Mouse (Mus musculus) MEL (cell line): ENCODE measurements around the gene Lypd5. TPM values are rescaled to one million over a fixed set of nuclear protein-coding genes. Genes with fewer than 3 reads are reported as not detected.

Source experiments
- DNase-seq: peaks from one replicate; pipeline ENCODE4 v3.0.0; 2011; ENCODE audit warnings: low read depth, low spot score
- H3K27ac ChIP-seq: 2 replicates; pipeline ENCODE4 v1.5.1; 2012; ENCODE audit warnings: low read depth, mild to moderate bottlenecking, control low read depth, low read length, moderate library complexity; ENCODE audit not compliant: control insufficient read depth
- H3K27me3 ChIP-seq, 2 experiments: fragments of 150-350 bp in 1 of 2; sonication (generic) in 1 of 2; 2 replicates each; pipeline ENCODE4 v1.6.1; 2012; ENCODE audit warnings: low read length in 2 of 2, mild to moderate bottlenecking in 2 of 2, improper control_type of control experiment in 1 of 2, moderate library complexity in 1 of 2; ENCODE audit not compliant: insufficient read depth in 2 of 2, control insufficient read depth in 1 of 2
- H3K36me3 ChIP-seq, 2 experiments: 2 replicates each; pipeline ENCODE4 v1.6.1; 2012 to 2014; ENCODE audit warnings: low read length in 2 of 2, improper control_type of control experiment in 1 of 2, inconsistent platforms in 1 of 2, mild to moderate bottlenecking in 1 of 2; ENCODE audit not compliant: insufficient read depth in 2 of 2, control insufficient read depth in 1 of 2
- H3K4me1 ChIP-seq, 2 experiments: fragments of 150-350 bp in 1 of 2; sonication (generic) in 1 of 2; 2 replicates each; pipeline ENCODE4 v1.6.1; 2012; ENCODE audit warnings: low read length in 2 of 2, improper control_type of control experiment in 1 of 2, mild to moderate bottlenecking in 1 of 2; ENCODE audit not compliant: insufficient read depth in 2 of 2, control insufficient read depth in 1 of 2
- H3K4me3 ChIP-seq, 2 experiments: fragments of 150-350 bp in 1 of 2; sonication (generic) in 1 of 2; 2 replicates each; pipeline ENCODE4 v1.5.1; 2012; ENCODE audit warnings: low read depth in 2 of 2, low read length in 2 of 2, mild to moderate bottlenecking in 2 of 2, moderate library complexity in 2 of 2, control low read depth in 1 of 2, improper control_type of control experiment in 1 of 2; ENCODE audit not compliant: control insufficient read depth in 1 of 2, insufficient read depth in 1 of 2
- H3K79me2 ChIP-seq: 2 replicates; pipeline ENCODE4 v1.6.1; 2012; ENCODE audit warnings: mild to moderate bottlenecking, low read length, moderate library complexity; ENCODE audit not compliant: control insufficient read depth, poor library complexity, insufficient read depth
- H3K9ac ChIP-seq: 2 replicates; pipeline ENCODE4 v1.6.1; 2012; ENCODE audit warnings: low read depth, mild to moderate bottlenecking, control low read depth, low read length, moderate library complexity; ENCODE audit not compliant: control insufficient read depth, poor library complexity, severe bottlenecking
- H3K9me3 ChIP-seq: fragments of 150-350 bp; sonication (generic); replicated peaks from 2 replicates; pipeline ENCODE4 v1.6.1; 2012; ENCODE audit warnings: mild to moderate bottlenecking, low read length, improper control_type of control experiment, moderate library complexity; ENCODE audit not compliant: insufficient read depth
- CHD1 ChIP-seq: IDR thresholded peaks from 2 replicates; pipeline ENCODE4 v1.6.1; 2012; ENCODE audit warnings: low read depth, mild to moderate bottlenecking, inconsistent platforms, low read length, improper control_type of control experiment
- ELF1 ChIP-seq: IDR thresholded peaks from 2 replicates; pipeline ENCODE4 v1.6.1; 2014; ENCODE audit warnings: low read depth, mild to moderate bottlenecking, inconsistent platforms, low read length, improper control_type of control experiment, moderate library complexity
- ETS1 ChIP-seq: IDR thresholded peaks from 2 replicates; pipeline ENCODE4 v1.6.1; 2012; ENCODE audit warnings: low read depth, mild to moderate bottlenecking, inconsistent platforms, low read length, improper control_type of control experiment, moderate library complexity
- HCFC1 ChIP-seq: IDR thresholded peaks from 2 replicates; pipeline ENCODE4 v1.6.1; 2012; ENCODE audit warnings: low read depth, mild to moderate bottlenecking, inconsistent platforms, low read length, improper control_type of control experiment, moderate library complexity
- KAT2A ChIP-seq: conservative IDR thresholded peaks from 2 replicates; pipeline ENCODE4 v1.6.1; 2012; ENCODE audit warnings: low read depth, low read length, improper control_type of control experiment, inconsistent platforms
- MAX ChIP-seq: IDR thresholded peaks from 2 replicates; pipeline ENCODE4 v1.6.1; 2011; ENCODE audit warnings: low read length, improper control_type of control experiment
- MEF2A ChIP-seq: IDR thresholded peaks from 2 replicates; pipeline ENCODE4 v1.6.1; 2014; ENCODE audit warnings: low read depth, mild to moderate bottlenecking, inconsistent platforms, low read length, improper control_type of control experiment; ENCODE audit not compliant: poor library complexity, insufficient replicate concordance, severe bottlenecking; ENCODE audit errors: extremely low read depth
- MXI1 ChIP-seq: IDR thresholded peaks from 2 replicates; pipeline ENCODE4 v1.6.1; 2011; ENCODE audit warnings: mild to moderate bottlenecking, low read depth, low read length, improper control_type of control experiment
- RAD21 ChIP-seq: IDR thresholded peaks from 2 replicates; pipeline ENCODE4 v1.6.1; 2011; ENCODE audit warnings: mild to moderate bottlenecking, low read depth, low read length, improper control_type of control experiment
- RCOR1 ChIP-seq: IDR thresholded peaks from 2 replicates; pipeline ENCODE4 v1.6.1; 2012; ENCODE audit warnings: low read depth, mild to moderate bottlenecking, inconsistent platforms, low read length, improper control_type of control experiment
- SIN3A ChIP-seq: IDR thresholded peaks from 2 replicates; pipeline ENCODE4 v1.6.1; 2012; ENCODE audit warnings: low read length, improper control_type of control experiment, inconsistent platforms
- UBTF ChIP-seq: IDR thresholded peaks from 2 replicates; pipeline ENCODE4 v1.6.1; 2012; ENCODE audit warnings: low read depth, mild to moderate bottlenecking, inconsistent platforms, low read length, improper control_type of control experiment, moderate library complexity, borderline replicate concordance; ENCODE audit not compliant: insufficient read depth
- USF1 ChIP-seq: IDR thresholded peaks from 2 replicates; pipeline ENCODE4 v1.6.1; 2014; ENCODE audit warnings: low read depth, mild to moderate bottlenecking, inconsistent platforms, low read length, improper control_type of control experiment, moderate library complexity
- USF2 ChIP-seq, 2 experiments: IDR thresholded peaks; 2 replicates each; pipeline ENCODE4 v1.6.1; 2011 to 2012; ENCODE audit warnings: improper control_type of control experiment in 2 of 2, low read length in 2 of 2, borderline replicate concordance in 1 of 2, inconsistent platforms in 1 of 2, low read depth in 1 of 2, mild to moderate bottlenecking in 1 of 2; ENCODE audit not compliant: insufficient read depth in 1 of 2
- ZC3H11A ChIP-seq: IDR thresholded peaks from 2 replicates; pipeline ENCODE4 v1.6.1; 2012; ENCODE audit warnings: low read depth, mild to moderate bottlenecking, inconsistent platforms, low read length, improper control_type of control experiment
- ZKSCAN1 ChIP-seq: IDR thresholded peaks from 2 replicates; pipeline ENCODE4 v1.6.1; 2012; ENCODE audit warnings: low read depth, mild to moderate bottlenecking, inconsistent platforms, low read length, improper control_type of control experiment, moderate library complexity
- polyA plus RNA-seq, 2 experiments: library from polyadenylated mRNA; stranded (reverse) in 1 of 2; unstranded in 1 of 2; fragments of >175 nt in 1 of 2; fragments of >200 nt in 1 of 2; gene quantifications; 2 replicates each; pipeline versions ENCODE4 v1.2.1 to v1.2.4; 2012; ENCODE audit warnings: low replicate concordance in 2 of 2, low read depth in 1 of 2; ENCODE audit not compliant: insufficient read length in 2 of 2, insufficient read depth in 1 of 2, missing spikeins in 1 of 2
- total RNA-seq: library from RNA; depleted of rRNA; stranded (reverse); fragments of 300-350 nt; gene quantifications from 2 replicates; pipeline ENCODE4 v1.2.3, GENCODE M21; 2012

The Lypd5 gene
- total and polyA plus RNA-seq, 3 experiments = not detected

DNA sequence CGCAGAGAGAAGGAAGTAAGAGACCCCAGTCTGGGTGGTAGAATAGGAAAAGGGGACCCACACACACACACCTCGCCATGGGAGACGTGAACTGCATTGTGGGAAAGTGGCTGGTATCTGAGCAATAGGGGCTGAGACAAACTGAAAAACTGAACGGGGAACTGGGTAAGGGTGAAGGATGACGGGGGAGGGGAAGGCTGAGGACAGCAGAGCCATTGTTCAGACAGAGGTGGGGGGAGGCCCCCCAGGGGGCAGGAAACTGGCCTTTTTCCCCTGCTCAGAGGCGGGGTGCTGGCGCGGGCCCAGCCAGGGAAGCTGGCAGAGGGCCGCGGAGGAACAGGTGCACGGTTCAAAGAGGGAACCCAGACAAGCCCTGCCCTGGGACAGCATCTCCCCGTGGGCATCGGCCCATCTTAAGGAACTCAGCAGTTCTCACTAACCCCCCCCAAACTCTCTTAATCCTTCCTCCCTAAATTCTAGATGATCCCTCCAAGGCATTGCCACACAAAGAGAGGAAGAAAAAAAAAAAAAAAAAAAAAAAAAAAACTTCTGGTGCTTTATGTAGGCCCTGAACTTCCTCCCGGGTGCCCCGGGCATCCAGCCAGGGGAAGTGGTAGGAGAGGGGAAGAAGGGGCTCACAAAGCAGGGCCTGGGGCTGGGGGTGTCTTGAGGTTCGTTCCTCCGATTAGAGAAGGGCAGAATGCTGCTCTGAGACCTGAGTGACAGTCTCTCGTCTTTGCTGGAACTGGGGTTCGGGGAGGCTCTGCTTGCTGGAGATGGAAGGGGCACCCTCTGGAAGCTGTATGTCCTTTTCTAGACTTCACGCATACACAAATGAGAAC is 24.8 kb downstream of the Lypd5 start (continued):
- TF ChIP-seq MXI1 (peak; percentile 62), MAX (peak; percentile 30; the same call in 1 of the 2 replicates), ZKSCAN1 (peak; percentile 56; the same call in 1 of the 2 replicates), UBTF (no peak), USF2 (IDR thresholded peaks at IDR 0.05; ENCODE audit: borderline replicate concordance in 1 of 2, insufficient read depth in 1 of 2, low read depth in 1 of 2, low read length in 2 of 2) (no peak), KAT2A (no peak; the same call in 1 of the 2 replicates), RCOR1 (peak; percentile 4), USF1 (no peak), ZC3H11A (no peak), RAD21 (no peak)

DNA sequence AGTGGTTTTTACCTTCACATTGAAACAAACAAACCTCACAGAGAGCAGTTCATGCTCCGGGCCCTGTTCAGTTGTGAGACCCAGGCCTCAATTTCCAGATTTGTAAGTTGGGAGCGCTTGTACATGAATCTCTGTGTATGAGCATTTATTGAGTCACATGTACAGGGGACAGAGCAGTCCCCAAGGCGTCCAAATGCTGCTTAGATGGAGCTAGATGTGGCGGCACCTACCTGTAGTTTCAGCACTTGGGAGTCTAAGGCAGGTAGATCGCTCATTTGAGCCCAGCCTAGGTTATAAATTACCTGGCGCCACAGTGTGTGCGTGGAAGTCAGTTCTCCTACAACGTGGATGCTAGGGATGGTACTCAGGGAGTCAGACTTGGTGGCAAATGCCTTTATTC is 27.5 kb downstream of the Lypd5 start:
- Histone ChIP-seq H3K79me2 (peaks cover 41% of the 10 kb centered on the region), H3K27ac (peak overlapping the region; percentile 93), H3K36me3 (peaks cover 20 to 49% of the 10 kb centered on the region in 2 experiments), H3K4me1 (peaks cover 16 to 55% of the 10 kb centered on the region in 2 experiments), H3K9ac (peak overlapping the region; percentile 47), H3K4me3 (no peak overlapping the region), H3K9me3 (no peaks in the 10 kb centered on the region), H3K27me3 (no peaks in the 10 kb centered on the region)
- TF ChIP-seq ELF1 = no peak
- no peak for TF ChIP-seq MEF2A
- TF ChIP-seq CHD1 = no peak
- TF ChIP-seq HCFC1 = no peak
- TF ChIP-seq SIN3A = no peak
- TF ChIP-seq ETS1 = no peak
- TF ChIP-seq RCOR1 = no peak
- no peak for TF ChIP-seq KAT2A
- DNase-seq = no peak
